Mouse (Mus musculus) layer of hippocampus, adult 18-20 months (tissue): Measurements from ENCODE around the gene Sigirr. TPM values are rescaled to one million over a fixed set of nuclear protein-coding genes. Genes with fewer than 3 reads are reported as not detected.

Source experiments
- total RNA-seq, 2 experiments: library from RNA; stranded (reverse); gene quantifications; 2 replicates each; pipeline ENCODE4 v1.2.3; 2021

Sigirr gene
- total RNA-seq, 2 experiments from 2014 or later: 1.9 to 2.1 TPM

Other genes with a start within 250 kb of the Sigirr start
- 1 to 10 TPM in 1 of 2 experiments, under 1 TPM in 1; 0.37 to 1.2 TPM for gene Gm45785, start 244.2 kb downstream of the Sigirr start, total RNA-seq
- gene Ric8a, start 243.6 kb downstream of the Sigirr start, total RNA-seq: 10 to 100 TPM; 68.9 to 73.1 TPM
- gene Bet1l, start 243.0 kb downstream of the Sigirr start, total RNA-seq: 10 to 100 TPM; 24.7 to 26.2 TPM
- 100 to 1,000 TPM; 104 to 112 TPM for gene Psmd13, start 218.6 kb downstream of the Sigirr start, total RNA-seq
- 10 to 100 TPM; 75.3 to 75.8 TPM for gene Sirt3, start 218.3 kb downstream of the Sigirr start, total RNA-seq
- gene Cox8b, start 200.1 kb downstream of the Sigirr start, total RNA-seq: 1 to 10 TPM; 1.2 to 3.7 TPM
- gene Nlrp6, start 179.7 kb downstream of the Sigirr start, total RNA-seq: under 1 TPM; 0.48 to 0.50 TPM
- gene Pgghg, start 159.2 kb downstream of the Sigirr start, total RNA-seq: 1 to 10 TPM; 4.0 to 4.6 TPM
- gene Ifitm5, start 150.3 kb downstream of the Sigirr start, total RNA-seq: not detected
- gene Gm45717, start 144.6 kb downstream of the Sigirr start, total RNA-seq: not detected
- 10 to 100 TPM; 11.0 to 12.9 TPM for gene Ifitm2, start 144.6 kb downstream of the Sigirr start, total RNA-seq
- gene Ifitm1, start 133.4 kb downstream of the Sigirr start, total RNA-seq: 1 to 10 TPM; 1.1 to 1.7 TPM
- gene Ifitm3, start 89.8 kb downstream of the Sigirr start, total RNA-seq: 10 to 100 TPM in 1 of 2 experiments, 1 to 10 TPM in 1; 8.0 to 11.4 TPM
- gene Ifitm6, start 82.6 kb downstream of the Sigirr start, total RNA-seq: not detected
- gene Gm17387, start 71.4 kb downstream of the Sigirr start, total RNA-seq: not detected
- gene B4galnt4, start 39.5 kb downstream of the Sigirr start, total RNA-seq: 10 to 100 TPM; 84.2 to 86.8 TPM
- gene Pkp3, start 22.4 kb downstream of the Sigirr start, total RNA-seq: not detected
- gene Ano9, start 17.2 kb upstream of the Sigirr start, total RNA-seq: not detected
- gene Ptdss2, start 21.8 kb upstream of the Sigirr start, total RNA-seq: 10 to 100 TPM; 47.4 to 50.6 TPM
- 10 to 100 TPM; 35.5 to 45.9 TPM for gene Rnh1, start 72.3 kb upstream of the Sigirr start, total RNA-seq
- gene Hras, start 93.4 kb upstream of the Sigirr start, total RNA-seq: 100 to 1,000 TPM; 201 TPM
- gene Lrrc56, start 93.6 kb upstream of the Sigirr start, total RNA-seq: 1 to 10 TPM; 4.3 to 4.5 TPM
- not detected for gene Lmntd2, start 113.5 kb upstream of the Sigirr start, total RNA-seq
- 1 to 10 TPM in 1 of 2 experiments, under 1 TPM in 1; 0.71 to 1.5 TPM for gene Rassf7, start 115.3 kb upstream of the Sigirr start, total RNA-seq
- 10 to 100 TPM; 76.9 to 78.8 TPM for gene Phrf1, start 128.2 kb upstream of the Sigirr start, total RNA-seq
- 1 to 10 TPM in 1 of 2 experiments, under 1 TPM in 1; 0.46 to 1.2 TPM for gene Irf7, start 165.9 kb upstream of the Sigirr start, total RNA-seq
- not detected for gene Cdhr5, start 176.2 kb upstream of the Sigirr start, total RNA-seq
- not detected for gene Sct, start 178.6 kb upstream of the Sigirr start, total RNA-seq
- not detected for gene Drd4, start 191.4 kb upstream of the Sigirr start, total RNA-seq
- gene Deaf1, start 227.1 kb upstream of the Sigirr start, total RNA-seq: 10 to 100 TPM; 66.3 to 79.6 TPM
- gene Tmem80, start 227.2 kb upstream of the Sigirr start, total RNA-seq: 10 to 100 TPM; 29.2 to 30.5 TPM
- 1 to 10 TPM; 5.0 to 9.0 TPM for gene Eps8l2, start 238.3 kb upstream of the Sigirr start, total RNA-seq